Mouse (Mus musculus): ENCODE data around the gene Dpysl4.

Gene Dpysl4

DNA sequence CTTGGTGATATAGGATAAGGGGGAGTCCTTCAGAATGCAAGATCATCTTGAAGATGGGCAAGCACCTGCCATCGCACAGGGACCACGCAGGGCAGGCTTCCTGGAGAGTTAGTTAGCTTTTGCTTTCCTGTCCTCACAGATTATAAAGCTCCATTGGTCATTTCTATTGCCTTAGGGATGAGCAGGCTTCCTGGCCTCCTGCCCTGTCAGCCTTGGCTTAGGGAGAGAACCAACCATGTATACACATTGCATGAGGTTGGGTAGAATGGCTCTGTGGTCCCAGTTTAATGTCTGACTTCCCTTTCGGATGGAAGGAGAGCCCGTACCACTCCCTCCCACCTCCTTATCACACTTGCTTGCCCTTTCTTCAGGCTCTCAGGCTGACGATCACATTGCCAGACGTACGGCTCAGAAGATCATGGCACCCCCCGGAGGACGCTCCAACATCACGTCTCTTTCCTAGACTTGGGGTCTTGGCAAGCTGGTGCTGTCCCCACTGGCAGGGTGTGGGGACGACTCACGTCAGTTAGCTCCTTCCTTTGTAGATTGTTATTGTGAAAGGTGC is 14.8 kb downstream of the Dpysl4 start:
- DNase-seq (ENCODE audit: low spot score), result no peak

DNA sequence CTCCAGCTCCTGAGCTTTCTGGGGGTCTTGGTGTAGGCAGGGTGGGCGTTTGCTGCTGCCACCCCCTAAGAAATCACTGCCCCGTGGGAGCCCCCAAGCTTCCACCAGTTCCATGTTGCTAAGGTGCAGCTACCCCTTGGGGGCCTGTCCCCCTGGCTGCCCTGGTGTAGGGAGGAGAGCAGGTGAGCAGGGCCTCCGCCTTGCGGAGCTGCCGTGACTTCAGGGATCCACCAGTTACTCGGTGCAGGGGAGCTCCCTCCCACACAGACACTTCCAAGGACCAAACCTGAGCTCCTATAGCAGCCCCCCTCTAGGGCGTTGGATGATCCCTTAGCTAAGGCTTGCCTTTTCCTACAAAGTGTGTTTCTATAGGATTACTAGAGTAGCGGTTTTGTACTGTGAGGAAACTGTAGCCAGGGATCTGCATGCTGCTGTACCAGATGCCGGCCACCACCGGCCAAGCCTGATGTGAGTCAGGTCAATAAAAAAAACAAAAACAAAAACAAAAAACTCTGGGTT is 15.5 kb downstream of the Dpysl4 start:
- DNase-seq (ENCODE audit: low spot score), result no peak

- no peak for DNase-seq (ENCODE audit: low spot score)
Measured at GRCm38 (mm10) chr7:139101826-139102225, 16.0 kb downstream of the Dpysl4 start.

GRCm38 (mm10) chr7:139103960-139104381 is 18.2 kb downstream of the Dpysl4 start:
- no peak for DNase-seq (ENCODE audit: low spot score)

GRCm38 (mm10) chr7:139105076-139105475 is 19.3 kb downstream of the Dpysl4 start:
- DNase-seq (ENCODE audit: low spot score), result no peak

GRCm38 (mm10) chr7:139105705-139106104 is 19.9 kb downstream of the Dpysl4 start:
- no peak for DNase-seq (ENCODE audit: low spot score)

DNA sequence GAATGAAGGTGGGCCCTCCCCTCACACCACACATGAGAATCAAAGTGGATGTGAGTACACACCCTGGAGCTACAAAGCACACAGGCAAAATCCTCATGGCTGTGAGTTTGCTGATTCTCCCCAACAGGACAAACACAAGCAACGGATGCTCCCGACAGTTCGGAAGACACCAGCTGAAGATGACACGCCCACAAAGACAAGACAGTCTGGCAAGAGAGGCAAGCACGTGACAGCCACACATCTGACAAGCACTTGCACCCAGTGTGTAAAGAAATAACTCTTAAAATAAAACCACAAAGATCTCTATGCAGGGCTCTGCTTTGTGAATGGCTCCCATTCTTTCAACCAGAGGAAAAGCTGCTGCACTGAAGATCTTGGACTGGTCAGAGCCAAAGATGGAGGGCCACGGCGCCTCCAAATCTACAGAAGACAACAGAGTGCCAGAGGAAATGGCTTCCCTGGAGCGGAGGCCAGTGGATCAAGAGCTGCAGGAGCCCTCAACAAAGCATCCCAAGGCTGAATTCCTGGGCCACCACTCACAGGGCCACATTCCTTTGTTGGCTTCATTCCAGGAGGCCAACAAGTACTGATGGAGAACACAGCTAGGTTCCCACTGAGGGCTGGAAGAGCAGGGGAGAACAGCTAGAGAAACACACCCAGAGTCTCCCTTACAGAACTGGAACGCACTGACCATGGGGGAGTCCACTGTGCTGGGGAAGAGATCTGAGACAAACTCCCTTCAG is 22.3 kb downstream of the Dpysl4 start:
- no peak for DNase-seq (ENCODE audit: low spot score)

DNA sequence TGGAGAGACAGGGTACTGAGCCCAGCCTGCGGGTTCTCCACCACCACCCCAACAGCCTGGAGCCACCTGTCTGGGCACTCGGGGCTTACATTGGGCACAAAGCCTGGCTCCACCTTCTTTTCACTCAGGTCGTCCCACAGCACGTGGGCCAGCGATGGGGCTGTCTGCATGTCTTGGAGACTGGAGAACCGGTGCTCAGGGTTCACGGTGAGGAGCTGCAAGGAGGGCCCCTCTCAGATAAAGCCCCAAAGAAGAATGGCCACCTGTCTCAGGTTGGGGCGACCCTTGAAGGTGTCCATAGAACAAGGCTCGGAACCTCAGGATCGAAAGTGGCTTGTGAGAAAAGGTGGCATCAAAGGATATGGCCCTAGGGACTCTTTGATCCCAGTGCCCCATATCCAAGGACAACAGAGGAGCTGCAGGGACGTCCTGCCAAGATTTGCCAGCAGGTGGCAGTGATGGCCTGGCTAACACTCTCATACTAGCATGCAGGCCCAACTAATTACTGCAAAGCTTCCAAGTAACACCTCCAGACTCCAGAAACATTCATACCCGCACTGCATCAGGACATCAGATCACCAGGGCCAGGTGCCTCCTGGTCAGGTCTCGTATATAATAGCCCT is 33.5 kb downstream of the Dpysl4 start:
- DNase-seq (ENCODE audit: low spot score), result peak; percentile 76

GRCm38 (mm10) chr7:139119775-139120153 is 34.0 kb downstream of the Dpysl4 start:
- no peak for DNase-seq (ENCODE audit: low spot score)

DNA sequence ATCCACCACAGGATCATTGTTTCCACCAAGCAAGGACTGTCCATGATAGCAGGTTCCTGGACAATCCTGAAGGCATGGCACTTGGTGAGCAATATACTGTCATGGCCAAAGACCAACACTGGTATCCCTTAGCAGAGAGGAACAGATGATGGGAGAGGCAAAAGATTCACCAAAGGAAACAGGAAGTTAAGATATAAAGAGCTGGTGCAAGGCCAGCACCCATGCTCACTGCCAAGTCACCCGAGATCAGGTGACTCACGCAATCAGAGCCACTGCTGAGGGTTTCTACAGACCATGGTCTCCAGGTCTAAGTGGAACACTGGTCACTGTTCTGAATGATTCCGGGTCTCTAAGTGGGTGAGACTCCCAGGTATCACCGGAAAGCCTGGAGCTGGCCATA is 40.1 kb downstream of the Dpysl4 start:
- no peak for DNase-seq (ENCODE audit: low spot score)

DNA sequence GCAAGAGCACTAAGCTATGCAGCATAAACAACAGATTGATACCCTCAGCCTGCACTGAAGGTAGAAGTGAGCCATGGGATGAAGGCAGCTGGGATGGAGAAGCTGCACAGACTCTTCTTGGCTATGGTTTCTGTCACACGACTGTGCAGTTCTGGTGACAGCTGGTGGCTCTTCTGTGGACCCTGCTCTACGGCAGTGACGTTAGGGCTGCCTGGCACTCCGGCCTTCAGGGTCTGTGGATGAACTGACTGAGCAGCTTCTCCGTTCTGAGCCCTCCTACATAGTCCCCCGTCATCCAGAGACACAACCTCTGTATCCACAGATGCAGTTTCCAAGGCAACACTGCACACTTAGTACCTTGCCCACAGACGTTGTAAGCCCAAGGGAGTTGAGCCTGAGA is 40.7 kb downstream of the Dpysl4 start:
- no peak for DNase-seq (ENCODE audit: low spot score)

- DNase-seq (ENCODE audit: low spot score), result no peak
Measured at GRCm38 (mm10) chr7:139128994-139129393, 43.2 kb downstream of the Dpysl4 start.

DNA sequence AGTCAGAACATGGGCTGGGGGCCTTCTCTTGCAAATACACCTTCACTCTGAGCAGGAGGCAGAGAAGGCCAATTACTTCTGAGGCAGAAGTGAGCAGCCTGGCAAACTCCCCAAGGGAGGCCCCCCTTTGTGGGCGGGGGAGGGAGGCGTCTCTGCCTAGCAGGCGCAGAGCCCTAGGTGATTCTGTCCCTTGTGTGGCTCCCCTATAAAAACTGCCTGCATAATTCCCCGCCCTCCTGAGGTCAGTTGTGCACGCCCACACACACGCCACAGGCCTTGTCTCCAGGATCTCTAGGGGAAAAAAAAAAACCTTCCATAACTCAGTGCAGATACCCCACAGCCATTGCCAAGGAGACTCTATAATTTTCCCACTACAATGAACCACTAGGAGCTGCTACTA is 44.6 kb downstream of the Dpysl4 start:
- no peak for DNase-seq (ENCODE audit: low spot score)

GRCm38 (mm10) chr7:139131538-139131937 is 45.7 kb downstream of the Dpysl4 start:
- DNase-seq (ENCODE audit: low spot score), result no peak

DNA sequence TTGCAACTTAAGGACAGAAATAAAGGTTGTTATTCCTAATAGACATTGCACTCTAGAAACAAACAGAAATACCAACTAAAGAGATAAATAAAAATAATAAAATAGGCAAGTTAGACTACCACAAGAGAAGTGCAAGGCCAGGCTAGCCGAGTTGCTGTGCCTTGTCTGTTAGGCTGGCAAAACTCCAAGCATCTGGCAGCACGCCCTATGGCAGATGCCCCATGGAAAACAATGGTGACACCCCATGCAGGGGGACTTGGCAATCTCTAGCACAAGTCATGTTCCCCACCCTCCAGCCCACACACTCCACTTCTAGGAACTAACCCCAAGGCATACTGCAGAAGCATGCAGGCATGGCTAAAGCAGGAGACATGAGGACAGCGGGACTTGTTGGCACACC is 47.6 kb downstream of the Dpysl4 start:
- peak; percentile 40 for DNase-seq (ENCODE audit: low spot score)

DNA sequence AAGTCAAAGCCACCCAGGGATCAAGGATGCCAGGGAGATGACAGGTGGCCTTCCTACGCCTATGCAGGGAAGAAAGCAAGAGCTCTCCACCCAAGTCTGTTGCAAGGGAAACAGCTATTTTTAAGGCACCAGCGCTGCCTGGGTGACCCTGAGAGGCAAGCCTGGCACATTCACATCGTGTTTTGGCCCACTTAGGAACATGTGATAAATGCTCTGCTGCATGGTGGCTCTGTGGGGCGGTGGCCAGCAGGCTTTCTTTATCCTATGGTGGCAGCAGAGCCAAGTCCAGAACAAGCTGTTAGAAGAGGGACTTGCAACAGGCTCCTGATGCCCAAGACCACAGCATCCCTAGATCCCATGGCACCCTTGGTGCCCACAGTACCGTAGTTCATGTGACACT is 49.4 kb downstream of the Dpysl4 start:
- DNase-seq (ENCODE audit: low spot score), result no peak

DNA sequence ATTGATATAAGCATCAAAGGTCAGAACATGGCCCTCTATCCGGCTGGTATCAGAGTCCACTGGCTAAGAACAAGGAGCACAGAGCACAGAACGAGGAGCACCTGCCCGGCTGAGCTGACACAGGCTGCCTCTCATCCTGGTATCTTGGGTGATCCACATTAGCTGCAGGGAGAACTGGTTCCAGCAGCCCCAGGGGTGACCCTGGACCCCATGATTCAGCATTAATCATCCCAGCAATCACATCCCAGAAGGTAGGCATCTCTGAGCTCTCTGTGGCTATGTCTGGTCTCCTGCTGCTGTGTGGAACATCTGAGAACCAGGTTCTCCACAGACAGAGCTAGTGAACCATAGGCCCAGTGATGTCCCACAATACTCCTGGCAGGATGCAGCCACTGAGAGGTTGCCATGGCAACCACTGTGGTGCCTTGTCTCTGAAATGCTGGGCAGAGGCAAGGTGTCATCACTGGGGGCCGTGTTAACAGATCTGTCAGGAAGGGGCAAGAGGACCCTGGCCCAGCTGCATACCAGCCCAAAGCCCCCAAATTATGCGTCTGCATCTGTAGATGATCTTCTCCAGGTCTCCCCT is 51.2 kb downstream of the Dpysl4 start:
- DNase-seq (ENCODE audit: low spot score), result no peak

- DNase-seq (ENCODE audit: low spot score), result no peak
Measured at GRCm38 (mm10) chr7:139139921-139140461, 54.2 kb downstream of the Dpysl4 start.

GRCm38 (mm10) chr7:139143785-139144184 is 58.0 kb downstream of the Dpysl4 start:
- DNase-seq (ENCODE audit: low spot score), result no peak

DNA sequence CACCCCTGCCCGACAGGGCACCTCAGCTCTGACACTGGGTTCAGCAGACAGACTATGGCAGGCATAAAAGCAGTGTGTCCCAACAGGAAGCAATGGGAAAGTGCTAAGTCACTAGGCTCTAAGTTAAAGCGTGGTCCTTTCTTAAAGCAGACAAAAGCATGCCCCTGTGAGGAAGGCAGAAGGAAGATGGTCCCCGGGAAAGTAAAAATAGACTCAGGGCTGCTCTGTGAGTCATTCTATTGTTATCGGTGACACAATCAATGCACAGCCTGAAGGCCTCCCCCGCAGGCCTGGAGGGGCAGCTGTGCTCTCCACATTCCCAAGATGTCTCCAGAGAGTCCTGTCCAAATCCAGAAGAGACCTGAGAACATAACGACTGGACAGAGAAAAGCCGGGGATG is 60.1 kb downstream of the Dpysl4 start:
- DNase-seq (ENCODE audit: low spot score), result no peak

DNA sequence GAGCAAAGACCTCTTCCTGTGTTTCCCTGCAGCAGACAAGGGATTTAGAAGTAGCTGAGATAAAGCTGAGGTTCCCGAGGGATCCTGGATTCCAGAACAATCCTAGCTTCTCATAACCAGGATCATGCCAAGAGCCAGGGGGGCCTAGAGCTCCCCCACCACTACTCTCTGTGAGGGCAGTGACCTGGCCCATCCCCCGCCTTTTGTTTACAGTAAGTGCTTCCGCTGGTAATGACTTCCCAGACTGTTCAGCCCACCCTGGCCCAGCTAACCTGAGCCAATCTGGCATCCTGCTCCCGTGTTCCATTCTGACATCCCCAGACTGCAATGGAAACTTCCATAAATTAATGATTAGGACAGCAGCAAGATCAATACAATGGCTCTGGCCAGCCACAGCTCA is 61.6 kb downstream of the Dpysl4 start:
- DNase-seq (ENCODE audit: low spot score), result no peak

DNA sequence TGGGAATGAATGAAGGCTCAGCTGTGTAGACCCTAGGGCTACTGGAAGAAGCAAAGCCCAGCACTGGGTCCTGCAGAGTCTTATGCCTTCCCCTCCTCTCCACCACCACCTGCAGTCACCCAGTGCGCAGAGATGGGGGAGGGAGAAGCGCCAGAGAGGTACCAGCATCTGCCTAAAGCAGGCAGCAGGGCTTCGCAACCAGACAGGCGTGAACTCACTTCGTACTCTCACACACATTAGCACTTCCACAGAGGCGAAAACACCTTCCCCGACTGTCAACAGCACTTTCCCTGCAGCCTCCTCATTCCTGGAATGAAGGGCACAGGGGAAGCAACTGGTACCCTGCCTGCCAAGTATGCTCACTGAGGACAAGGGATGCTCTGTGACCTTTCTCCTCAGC is 63.6 kb downstream of the Dpysl4 start:
- DNase-seq (ENCODE audit: low spot score), result no peak

GRCm38 (mm10) chr7:139151116-139151515 is 65.3 kb downstream of the Dpysl4 start:
- DNase-seq (ENCODE audit: low spot score), result no peak
